Mouse (Mus musculus): ENCODE measurements around the gene Abhd11. TPM values are rescaled to one million over a fixed set of nuclear protein-coding genes. Genes with fewer than 3 reads are reported as not detected.
A peak's percentile ranks its signal among the peaks of the same experiment; 100 is the strongest.

Gene Abhd11
- total and polyA plus RNA-seq, 3 experiments = 56.9 to 90.2 (median 64.5) TPM

DNA sequence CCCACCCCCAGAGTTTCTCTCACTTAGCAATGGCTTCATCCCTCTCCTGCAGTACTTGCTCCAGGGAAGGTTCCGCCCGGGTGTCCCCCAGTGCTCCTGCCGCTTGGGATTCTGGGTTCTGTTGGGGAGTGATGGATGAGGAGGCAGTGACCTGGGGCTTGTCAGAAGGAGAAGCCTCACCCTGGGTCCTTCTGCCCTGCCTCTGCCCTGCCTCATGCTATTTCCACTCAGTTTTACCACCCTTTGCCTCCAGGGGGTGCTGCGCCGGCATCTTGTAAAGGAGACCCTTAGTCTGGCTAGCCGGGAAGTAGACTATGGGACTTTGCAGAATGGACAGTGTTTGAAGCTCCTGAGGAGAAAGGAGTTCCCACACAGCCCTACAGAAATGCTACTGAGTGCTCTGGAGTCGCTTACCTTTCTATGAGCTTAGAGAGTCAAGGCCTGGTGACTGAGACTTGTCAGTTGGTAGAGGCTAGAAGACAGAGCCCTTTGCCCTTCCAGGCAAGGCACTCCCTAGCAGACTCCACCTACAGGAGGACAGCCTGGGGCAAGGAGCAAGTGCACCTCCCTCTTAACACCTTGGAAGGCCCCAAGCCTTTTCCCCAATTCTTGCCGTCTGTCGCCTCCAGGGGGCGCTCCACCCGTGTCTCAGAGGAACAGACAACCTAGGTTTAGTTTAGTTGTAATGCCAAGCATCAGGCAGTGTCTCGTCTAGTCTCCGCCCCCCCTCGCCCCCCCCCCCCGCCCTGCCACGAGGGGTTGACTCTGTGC is 3.9 kb downstream of the Abhd11 start:
- intact Hi-C loops (cut with DNase I) = loop anchor here (5.0 kb wide), 1 partner anchor 174 kb away; the partner anchor contains the start of gene Baz1b
- no peak overlapping the region for H3K27ac ChIP-seq
- H3K4me3 ChIP-seq = no peak overlapping the region
- H3K27me3 ChIP-seq (ENCODE audit: control insufficient read depth, insufficient read depth, low read length) = no peaks in the 10 kb centered on the region
- no peak overlapping the region for H3K9ac ChIP-seq (ENCODE audit: low read depth, low read length)
- TF ChIP-seq CTCF (IDR thresholded peaks at IDR 0.05) (peak; percentile 66), EP300 (IDR thresholded peaks at IDR 0.05; ENCODE audit: insufficient read depth, low read depth, low read length) (no peak), POLR2A (IDR thresholded peaks at IDR 0.05; ENCODE audit: insufficient read depth, low read depth, low read length) (no peak)
- H3K36me3 ChIP-seq (ENCODE audit: control insufficient read depth, insufficient read depth, low read length) = no peaks in the 10 kb centered on the region
- no peaks in the 10 kb centered on the region for H3K79me2 ChIP-seq (replicated peaks; ENCODE audit: control insufficient read depth, insufficient read depth, low read length)
- H3K4me1 ChIP-seq (ENCODE audit: control insufficient read depth, insufficient read depth, low read length) = peaks cover 4% of the 10 kb centered on the region
- peak; percentile 69 to 85 for DNase-seq
- 22% methylated on average over 16 of the region's 16 CpGs for WGBS

DNA sequence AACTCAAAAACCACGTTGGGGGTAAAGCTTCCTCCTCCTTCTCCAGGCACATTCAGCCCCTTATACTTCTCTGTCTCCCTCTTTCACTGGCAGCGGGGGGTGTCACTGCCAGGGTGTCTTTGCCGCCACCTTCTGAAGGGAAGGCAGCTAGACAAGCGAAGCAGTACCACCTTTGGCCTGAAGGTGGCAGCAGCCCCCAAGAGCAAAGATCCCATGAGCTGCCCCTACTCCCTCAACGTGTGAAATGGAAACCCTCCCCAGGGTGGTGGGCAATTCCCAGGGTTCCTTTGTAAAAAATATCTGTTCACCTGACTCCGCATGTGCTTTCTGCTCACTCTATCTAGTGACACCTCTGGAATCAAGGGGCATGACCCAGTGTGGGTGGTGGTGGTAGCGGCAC is 6.5 kb downstream of the Abhd11 start:
- Histone ChIP-seq H3K79me2 (replicated peaks; ENCODE audit: control insufficient read depth, insufficient read depth, low read length) (no peaks in the 10 kb centered on the region), H3K27ac (no peak overlapping the region), H3K36me3 (ENCODE audit: control insufficient read depth, insufficient read depth, low read length) (no peaks in the 10 kb centered on the region), H3K4me1 (ENCODE audit: control insufficient read depth, insufficient read depth, low read length) (peaks cover 1% of the 10 kb centered on the region; the same call in 1 of the 2 replicates), H3K4me3 (no peak overlapping the region), H3K9ac (ENCODE audit: low read depth, low read length) (no peak overlapping the region), H3K27me3 (ENCODE audit: control insufficient read depth, insufficient read depth, low read length) (no peaks in the 10 kb centered on the region)
- 15% methylated on average over 7 of the region's 7 CpGs for WGBS
- peak; percentile 85 to 93 for DNase-seq
- intact Hi-C loops (cut with DNase I) = loop anchor here (1.0 kb wide), 1 partner anchor 103 kb away; no protein-coding TSS in a partner anchor
- TF ChIP-seq CTCF (IDR thresholded peaks at IDR 0.05) = no peak
- TF ChIP-seq EP300 (IDR thresholded peaks at IDR 0.05; ENCODE audit: insufficient read depth, low read depth, low read length) = peak; percentile 79; the same call in 1 of the 2 replicates
- no peak for TF ChIP-seq POLR2A (IDR thresholded peaks at IDR 0.05; ENCODE audit: insufficient read depth, low read depth, low read length)

DNA sequence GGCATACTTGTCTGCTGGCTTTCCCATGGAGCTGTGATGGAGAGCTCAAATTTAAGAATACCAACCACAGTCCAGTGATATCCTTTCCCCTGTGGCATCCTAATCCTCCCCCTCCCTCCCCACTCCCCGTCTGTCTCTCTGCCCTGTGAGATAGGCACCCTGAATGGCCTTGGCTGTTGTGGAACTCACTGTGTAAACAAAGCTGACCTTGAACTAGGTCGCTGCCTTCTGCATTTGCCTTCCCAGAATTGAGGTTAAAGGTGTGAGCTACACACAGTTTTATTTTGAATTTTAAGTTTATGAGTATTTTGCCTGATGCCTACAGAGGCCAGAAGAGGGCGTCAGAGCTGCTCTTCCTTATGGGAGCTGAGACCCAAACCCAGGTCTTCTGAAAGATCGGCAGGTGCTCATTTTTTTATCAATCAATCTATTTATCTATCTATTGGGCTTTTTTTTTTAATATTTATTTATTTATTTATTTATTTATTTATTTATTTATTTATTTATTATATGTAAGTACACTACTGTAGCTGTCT is 7.3 kb downstream of the Abhd11 start:
- no peak for DNase-seq
- Histone ChIP-seq H3K4me1 (ENCODE audit: control insufficient read depth, insufficient read depth, low read length) (peaks cover 1% of the 10 kb centered on the region), H3K27ac (no peak overlapping the region), H3K27me3 (ENCODE audit: control insufficient read depth, insufficient read depth, low read length) (no peaks in the 10 kb centered on the region), H3K79me2 (replicated peaks; ENCODE audit: control insufficient read depth, insufficient read depth, low read length) (no peaks in the 10 kb centered on the region), H3K36me3 (ENCODE audit: control insufficient read depth, insufficient read depth, low read length) (no peaks in the 10 kb centered on the region), H3K4me3 (no peak overlapping the region), H3K9ac (ENCODE audit: low read depth, low read length) (no peak overlapping the region)
- TF ChIP-seq CTCF (IDR thresholded peaks at IDR 0.05) (peak; percentile 45), POLR2A (IDR thresholded peaks at IDR 0.05; ENCODE audit: insufficient read depth, low read depth, low read length) (no peak), EP300 (IDR thresholded peaks at IDR 0.05; ENCODE audit: insufficient read depth, low read depth, low read length) (no peak)
- intact Hi-C loops (cut with DNase I) = no loop called here
- 42% methylated on average over 4 of the region's 4 CpGs for WGBS

DNA sequence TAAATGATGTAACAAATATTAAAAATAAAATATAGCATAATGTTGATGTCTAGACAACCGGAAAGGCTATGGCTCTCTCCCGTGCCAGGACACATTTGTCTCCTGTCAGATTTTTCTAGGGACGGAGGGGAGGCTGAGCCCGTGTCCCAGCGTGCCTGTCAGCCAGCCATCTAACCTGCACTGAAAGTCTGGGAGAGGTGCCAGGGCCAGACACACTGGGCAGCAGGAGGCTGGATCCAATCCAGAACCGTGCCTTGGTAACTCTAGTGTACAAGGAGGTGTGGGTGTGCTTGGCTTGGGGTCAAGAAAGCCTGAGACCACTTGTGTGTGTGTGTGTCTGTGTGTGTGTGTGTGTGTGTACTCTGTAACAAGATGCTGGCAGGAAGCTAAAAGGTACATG is 12.9 kb downstream of the Abhd11 start:
- no peaks in the 10 kb centered on the region for H3K36me3 ChIP-seq (ENCODE audit: control insufficient read depth, insufficient read depth, low read length)
- DNase-seq = peak; percentile 65 to 77
- peaks cover 3% of the 10 kb centered on the region for H3K4me1 ChIP-seq (ENCODE audit: control insufficient read depth, insufficient read depth, low read length)
- 22% methylated on average over 6 of the region's 6 CpGs for WGBS
- no peak overlapping the region for H3K4me3 ChIP-seq
- no peaks in the 10 kb centered on the region for H3K27me3 ChIP-seq (ENCODE audit: control insufficient read depth, insufficient read depth, low read length)
- no peak overlapping the region for H3K9ac ChIP-seq (ENCODE audit: low read depth, low read length)
- H3K27ac ChIP-seq = no peak overlapping the region
- H3K79me2 ChIP-seq (replicated peaks; ENCODE audit: control insufficient read depth, insufficient read depth, low read length) = no peaks in the 10 kb centered on the region
- intact Hi-C loops (cut with DNase I) = loop anchor here (2.0 to 5.0 kb wide), 2 partner anchors 40 to 53 kb away; partner anchors contain the start of genes Bud23 and Dnajc30
- TF ChIP-seq EP300 (IDR thresholded peaks at IDR 0.05; ENCODE audit: insufficient read depth, low read depth, low read length) (no peak), CTCF (IDR thresholded peaks at IDR 0.05) (no peak)

DNA sequence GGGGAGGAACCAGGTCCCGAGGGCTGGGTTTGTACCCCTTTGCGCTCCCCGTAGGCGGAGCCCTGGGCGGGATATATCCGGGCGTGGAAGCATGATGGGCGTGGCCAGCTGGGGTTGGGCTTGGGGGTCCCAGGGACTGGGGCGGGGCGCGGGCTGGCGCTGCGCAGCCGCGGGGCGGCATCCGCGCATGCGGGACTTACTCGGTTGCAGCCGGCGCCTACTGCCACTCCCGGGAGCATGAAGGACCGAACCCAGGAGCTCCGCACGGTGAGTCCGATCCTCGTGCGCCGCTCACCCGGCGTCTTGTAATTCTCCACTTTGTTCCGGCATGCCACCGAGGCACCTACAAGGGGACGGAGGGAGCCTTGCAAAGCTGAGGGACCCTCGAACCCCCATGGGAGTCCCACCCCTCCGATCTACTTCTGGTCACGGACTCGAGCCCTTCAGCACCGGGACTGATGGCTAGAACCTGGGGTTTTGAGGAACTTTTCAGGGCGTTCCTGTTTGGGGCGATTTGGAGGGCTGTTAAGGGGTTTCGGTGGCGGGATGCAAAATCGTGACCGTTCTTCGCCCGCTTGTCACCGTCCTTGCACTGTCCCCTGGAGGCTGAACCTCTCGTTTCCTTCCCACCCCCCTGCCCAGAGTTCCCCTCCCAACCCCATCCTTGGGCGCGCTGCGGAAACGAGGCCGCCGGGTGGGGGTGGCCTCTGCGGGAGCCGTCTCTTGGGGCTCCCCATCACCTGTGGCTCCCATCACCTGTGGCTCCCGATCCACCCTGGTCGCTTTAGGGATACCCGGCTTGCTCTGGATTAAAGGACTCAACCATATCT is 14.6 kb downstream of the Abhd11 start, which contains the start of gene Stx1a:
Gene Stx1a (plus strand): TSS at position 139 of the 830 bp plus-strand sequence.
- H3K27me3 ChIP-seq (ENCODE audit: control insufficient read depth, insufficient read depth, low read length) = no peaks in the 10 kb centered on the region
- TF ChIP-seq EP300 (IDR thresholded peaks at IDR 0.05; ENCODE audit: insufficient read depth, low read depth, low read length) (no peak), POLR2A (IDR thresholded peaks at IDR 0.05; ENCODE audit: insufficient read depth, low read depth, low read length) (peak; percentile 84), CTCF (IDR thresholded peaks at IDR 0.05) (0 out of 2 replicates have a peak, but pooled peaks have one; percentile 12)
- peak within 1 kb of the TSS; percentile 31 for H3K27ac ChIP-seq
- no peaks in the 10 kb centered on the region for H3K79me2 ChIP-seq (replicated peaks; ENCODE audit: control insufficient read depth, insufficient read depth, low read length)
- WGBS = 2% methylated on average over 61 of the region's 61 CpGs
- H3K4me1 ChIP-seq (ENCODE audit: control insufficient read depth, insufficient read depth, low read length) = peaks cover 4% of the 10 kb centered on the region
- peak within 1 kb of the TSS; percentile 72 for H3K4me3 ChIP-seq
- H3K36me3 ChIP-seq (ENCODE audit: control insufficient read depth, insufficient read depth, low read length) = no peaks in the 10 kb centered on the region
- H3K9ac ChIP-seq (ENCODE audit: low read depth, low read length) = peak within 1 kb of the TSS; percentile 80
- intact Hi-C loops (cut with DNase I) = loop anchor here (5.0 kb wide), 1 partner anchor 39 kb away; the partner anchor contains the start of genes Bud23 and Dnajc30
- DNase-seq = peak; percentile 92

Data from heart, adult 2 months (tissue).